Mouse (Mus musculus): ENCODE data around the gene Gsk3b.

GRCm38 (mm10) chr16:38250467-38250866 is 161.7 kb downstream of the Gsk3b start:
- TF ChIP-seq CTCF (IDR thresholded peaks at IDR 0.05): no peak
- TF ChIP-seq EP300 (IDR thresholded peaks at IDR 0.05): no peak

Data from lung, postnatal 0 days (tissue).